8 mouse cellular contexts compared by ENCODE assay signal in genomic region chr10:59911561-59912198, GRCm38 (mm10). TPM values are rescaled to one million over a fixed set of nuclear protein-coding genes. Genes with fewer than 3 reads are reported as not detected.
DNase-seq lines count a peak whose midpoint lies in the region; ATAC-seq lines count a peak whose summit lies in the region.

No protein-coding gene starts in this region.

- peak overlapping the region; percentile 24; the same call in 1 of the 2 replicates for H3K27ac ChIP-seq in heart, embryonic 16.5 days (ENCODE audit: low read length)
- no peak overlapping the region; the same call in 1 of the 2 replicates for H3K27ac ChIP-seq in midbrain, embryonic 13.5 days

- peak; percentile 56 for DNase-seq in ES-CJ7 (ENCODE audit: low read depth, low spot score)
- peak; percentile 83 for DNase-seq in embryo, embryonic 11 days
- DNase-seq in kidney, postnatal 14 days, result peak; percentile 79
- no peak for DNase-seq in layer of hippocampus, postnatal 10 days (ENCODE audit: low spot score in 2 of 2)
- DNase-seq in urinary bladder, postnatal 25 days (ENCODE audit: low spot score), result no peak
- DNase-seq in natural killer cell, adult 2 months (ENCODE audit: low spot score in 2 of 2), result no peak

- ATAC-seq in heart, embryonic 16.5 days (replicated peaks; ENCODE audit: extremely low read depth, insufficient read depth, low FRiP score), result no peak
- 0 out of 2 replicates have a peak, but pooled peaks have one; percentile 22 for ATAC-seq in midbrain, embryonic 13.5 days

- no peaks in the 10 kb centered on the region for H3K27me3 ChIP-seq in heart, embryonic 16.5 days (ENCODE audit: control insufficient read depth, insufficient read depth, low read length)
- 0 out of 2 replicates have a peak, but pooled peaks cover 5% of the 10 kb centered on the region for H3K27me3 ChIP-seq in midbrain, embryonic 13.5 days

- H3K36me3 ChIP-seq in heart, embryonic 16.5 days (ENCODE audit: control insufficient read depth, insufficient read depth), result no peaks in the 10 kb centered on the region
- no peaks in the 10 kb centered on the region for H3K36me3 ChIP-seq in midbrain, embryonic 13.5 days

- no peaks in the 10 kb centered on the region for H3K9me3 ChIP-seq in heart, embryonic 16.5 days (replicated peaks; ENCODE audit: control insufficient read depth, low read length)
- H3K9me3 ChIP-seq in midbrain, embryonic 13.5 days, result no peaks in the 10 kb centered on the region

- WGBS in heart, embryonic 16.5 days, result 19% methylated on average over 25 of the region's 25 CpGs
- WGBS in midbrain, embryonic 13.5 days, result 3% methylated on average over 25 of the region's 25 CpGs

- peak overlapping the region; percentile 54 for H3K9ac ChIP-seq in heart, embryonic 16.5 days (ENCODE audit: low read length)
- peak overlapping the region; percentile 23; the same call in 1 of the 2 replicates for H3K9ac ChIP-seq in midbrain, embryonic 13.5 days (replicated peaks)

- H3K4me3 ChIP-seq in heart, embryonic 16.5 days (ENCODE audit: low read length), result no peak overlapping the region
- no peak overlapping the region for H3K4me3 ChIP-seq in midbrain, embryonic 13.5 days (replicated peaks)

- peaks cover 52% of the 10 kb centered on the region for H3K4me1 ChIP-seq in heart, embryonic 16.5 days (ENCODE audit: control insufficient read depth, insufficient read depth, low read length)
- peaks cover 45% of the 10 kb centered on the region for H3K4me1 ChIP-seq in midbrain, embryonic 13.5 days (replicated peaks)

- H3K4me2 ChIP-seq in heart, embryonic 16.5 days (ENCODE audit: low read depth, low read length), result peak overlapping the region; percentile 31
- H3K4me2 ChIP-seq in midbrain, embryonic 13.5 days (replicated peaks), result peak overlapping the region; percentile 43

RNA-seq across cellular contexts. Expression of gene Dnajb12, which starts 32.3 kb away (rescaled TPM):
- polyA plus RNA-seq in heart, embryonic 16.5 days (2015; fragmentation: Nextera tagmentation; extraction: Ambion mirVana), result 22.1 and 26.3 TPM in 2 replicates
- 18.3 and 18.6 TPM in 2 replicates for polyA plus RNA-seq in midbrain, embryonic 13.5 days (2015; fragmentation: Nextera tagmentation; extraction: Ambion mirVana)
- 10 to 100 TPM; 43.9 to 44.2 TPM for total RNA-seq in layer of hippocampus, postnatal 10 days (2021)

RNA-seq across cellular contexts. Expression of gene Ddit4, which starts 40.0 kb away (rescaled TPM):
- 29.0 and 31.9 TPM in 2 replicates for polyA plus RNA-seq in heart, embryonic 16.5 days (2015; fragmentation: Nextera tagmentation; extraction: Ambion mirVana)
- 48.5 and 58.7 TPM in 2 replicates for polyA plus RNA-seq in midbrain, embryonic 13.5 days (2015; fragmentation: Nextera tagmentation; extraction: Ambion mirVana)
- total RNA-seq in layer of hippocampus, postnatal 10 days (2021), result 10 to 100 TPM; 73.6 to 94.2 TPM

Comparison
In these comparisons a context has a peak if more than half of its experiments do, and no peak if none do; other contexts are left out.
1. DNase-seq: peak in ES-CJ7 (single experiment), embryo, embryonic 11 days (single experiment) and kidney, postnatal 14 days (single experiment); none in layer of hippocampus, postnatal 10 days (0 of 2), urinary bladder, postnatal 25 days (single experiment) and natural killer cell, adult 2 months (0 of 2).